13 mouse cellular contexts compared by ENCODE assay signal in genomic region chr6:52274576-52274975, GRCm38 (mm10). TPM values are rescaled to one million over a fixed set of nuclear protein-coding genes. Genes with fewer than 3 reads are reported as not detected.
"Had no signal": no experiment of that assay in that cellular context is flagged by ENCODE, and none has a peak within 500 bp of the region (broad histone marks: within the 10 kb centered on the region; RNA-seq: fewer than 3 reads in every experiment).

No protein-coding gene starts in this region.

- H3K9me3 ChIP-seq: liver, embryonic 12.5 days; megakaryocyte, embryonic 14.5 days; neural tube, embryonic 12.5 days had no signal

- ATAC-seq: liver, embryonic 12.5 days had no signal

- DNase-seq: left cerebral cortex, postnatal 4 days; lung, embryonic 14.5 days; lung, postnatal 10 days; thymus, postnatal 4 days had no signal

- H3K27ac ChIP-seq: layer of hippocampus, adult 2 months; liver, embryonic 12.5 days; macrophage; neural tube, embryonic 12.5 days; stomach, postnatal 0 days had no signal

- H3K36me3 ChIP-seq: liver, embryonic 12.5 days; neural tube, embryonic 12.5 days had no signal

- H3K4me1 ChIP-seq: liver, embryonic 12.5 days; neural tube, embryonic 12.5 days had no signal

- H3K4me2 ChIP-seq: liver, embryonic 12.5 days; lung, embryonic 14.5 days; neural tube, embryonic 12.5 days had no signal

- H3K4me3 ChIP-seq: layer of hippocampus, adult 2 months; liver, embryonic 12.5 days; neural tube, embryonic 12.5 days had no signal

- H3K9ac ChIP-seq: liver, embryonic 12.5 days; lung, embryonic 14.5 days; neural tube, embryonic 12.5 days had no signal

RNA-seq across cellular contexts. Expression of gene Hoxa13, which starts 13.9 kb away (rescaled TPM):
- polyA plus RNA-seq: kidney, embryonic 14.5 days; liver, embryonic 12.5 days; liver, embryonic 16.5 days; lung, embryonic 14.5 days; macrophage; midbrain, embryonic 14.5 days; stomach, postnatal 0 days had no signal

RNA-seq across cellular contexts. Expression of gene Hoxa11, which starts 29.0 kb away (rescaled TPM):
- polyA plus RNA-seq: liver, embryonic 12.5 days; liver, embryonic 16.5 days; lung, embryonic 14.5 days; macrophage; midbrain, embryonic 14.5 days; stomach, postnatal 0 days had no signal

RNA-seq across cellular contexts. Expression of gene Hoxa10, which starts 33.9 kb away (rescaled TPM):
- polyA plus RNA-seq: lung, embryonic 14.5 days; macrophage; midbrain, embryonic 14.5 days; stomach, postnatal 0 days had no signal

RNA-seq across cellular contexts. Expression of gene Evx1, which starts 38.7 kb away (rescaled TPM):
- polyA plus RNA-seq: kidney, embryonic 14.5 days; liver, embryonic 16.5 days; lung, embryonic 14.5 days; macrophage; stomach, postnatal 0 days had no signal

RNA-seq across cellular contexts. Expression of gene Hoxa9, which starts 43.7 kb away (rescaled TPM):
- polyA plus RNA-seq: lung, embryonic 14.5 days; midbrain, embryonic 14.5 days had no signal
